Mouse (Mus musculus) CH12F3 (cell line): ENCODE data around the gene Trim29.

Experiments
- in situ Hi-C: fragments of 300-500 bp; cut with MboI; formaldehyde crosslinking; loops from 2 replicates; pipeline ENCODE4 v1.14.3; 2020; ENCODE audit warnings: low sequenced_read_pairs

The Trim29 gene

GRCm38 (mm10) chr9:43312190-43312589 lies 1.5 kb downstream of the Trim29 start:
- in situ Hi-C loops = no loop called here

DNA sequence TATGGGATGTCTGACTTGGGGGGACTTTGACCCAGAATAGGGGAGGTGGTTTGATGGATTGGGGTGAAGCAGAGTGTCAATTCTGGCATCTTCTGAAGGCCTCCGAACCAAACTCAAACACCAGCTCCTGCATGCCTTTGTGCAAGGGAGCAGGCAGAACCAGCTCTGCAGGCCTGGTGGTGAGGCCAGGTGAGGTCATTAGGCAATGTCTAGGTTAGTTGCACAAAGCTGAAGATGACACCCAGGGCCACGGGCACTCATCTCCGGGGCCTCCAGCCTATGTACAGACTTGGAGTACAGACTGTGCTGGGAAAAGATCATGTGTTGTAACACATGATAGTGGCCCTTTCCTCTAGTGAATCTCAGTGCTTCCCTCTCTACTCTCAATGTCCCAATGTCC lies 3.2 kb downstream of the Trim29 start:
- in situ Hi-C loops = no loop called here

DNA sequence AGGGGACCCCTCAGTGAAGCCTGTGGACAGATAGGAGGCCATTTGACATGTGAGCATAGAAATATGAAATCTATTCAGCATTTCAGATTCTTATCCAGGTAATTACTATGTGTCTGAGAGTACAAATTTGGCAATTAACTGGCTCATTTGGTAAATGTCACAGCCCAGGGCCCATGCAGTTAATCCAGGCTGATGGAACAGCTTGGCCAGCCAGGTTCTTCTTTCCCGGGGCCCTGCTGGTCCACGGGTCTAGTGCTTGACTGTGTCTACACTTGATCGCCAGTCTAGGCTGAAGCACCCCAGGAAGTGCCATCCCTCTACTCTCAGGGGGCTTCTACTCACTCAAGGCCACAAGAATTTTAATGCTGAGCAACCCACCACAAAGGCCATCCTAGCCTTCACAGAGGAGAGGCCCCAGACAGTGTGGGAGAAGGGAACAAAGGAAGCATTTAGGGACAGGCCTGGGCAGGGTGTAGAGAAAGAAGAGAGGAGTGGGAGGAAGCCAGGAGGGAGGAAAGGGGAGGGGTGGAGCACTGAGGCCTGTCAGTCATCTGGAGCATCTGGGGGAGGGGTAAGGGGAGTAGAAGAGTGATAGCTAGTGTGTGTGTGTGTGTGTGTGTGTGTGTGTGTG lies 4.8 kb downstream of the Trim29 start:
- in situ Hi-C loops = no loop called here

DNA sequence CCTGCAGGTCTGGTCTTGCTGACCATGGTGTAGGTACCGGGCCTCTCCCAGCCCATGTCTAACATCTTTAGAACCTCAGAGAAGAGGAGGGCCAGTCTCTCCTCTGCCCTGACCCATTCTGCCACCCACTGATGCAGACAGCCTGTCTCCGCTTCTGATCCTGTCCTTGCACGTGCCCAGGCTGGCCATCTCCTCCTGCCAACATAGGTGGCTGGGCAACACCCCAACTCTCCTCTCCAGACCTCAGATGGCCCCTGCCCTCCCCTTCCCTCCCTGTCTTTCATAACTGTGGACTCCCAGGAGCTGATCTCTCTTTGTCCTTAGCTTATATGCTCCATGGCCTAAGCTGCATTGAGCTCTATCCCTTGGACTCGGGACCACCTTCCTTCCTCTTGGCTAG lies 5.8 kb downstream of the Trim29 start:
- in situ Hi-C loops = no loop called here

GRCm38 (mm10) chr9:43318661-43319060 lies 8.0 kb downstream of the Trim29 start:
- in situ Hi-C loops = no loop called here

DNA sequence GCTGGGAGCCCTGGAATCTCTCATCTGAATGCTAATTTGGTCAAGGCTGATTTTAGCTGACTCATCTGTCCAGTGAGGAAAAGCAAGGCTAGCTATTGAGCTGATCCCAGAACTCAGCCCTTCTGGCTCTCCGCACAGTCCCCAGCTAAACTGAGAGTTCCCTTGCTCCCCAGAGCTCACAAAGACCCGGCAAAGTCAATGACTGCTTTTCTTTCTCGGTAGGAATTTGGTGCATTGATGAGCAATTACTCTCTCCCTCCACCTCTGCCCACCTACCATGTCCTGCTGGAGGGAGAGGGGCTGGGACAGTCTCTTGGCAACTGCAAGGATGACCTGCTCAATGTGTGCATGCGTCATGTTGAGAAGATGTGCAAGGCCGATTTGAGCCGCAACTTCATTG lies 11.3 kb downstream of the Trim29 start:
- in situ Hi-C loops = no loop called here

GRCm38 (mm10) chr9:43322666-43323065 lies 12.0 kb downstream of the Trim29 start:
- in situ Hi-C loops = no loop called here

DNA sequence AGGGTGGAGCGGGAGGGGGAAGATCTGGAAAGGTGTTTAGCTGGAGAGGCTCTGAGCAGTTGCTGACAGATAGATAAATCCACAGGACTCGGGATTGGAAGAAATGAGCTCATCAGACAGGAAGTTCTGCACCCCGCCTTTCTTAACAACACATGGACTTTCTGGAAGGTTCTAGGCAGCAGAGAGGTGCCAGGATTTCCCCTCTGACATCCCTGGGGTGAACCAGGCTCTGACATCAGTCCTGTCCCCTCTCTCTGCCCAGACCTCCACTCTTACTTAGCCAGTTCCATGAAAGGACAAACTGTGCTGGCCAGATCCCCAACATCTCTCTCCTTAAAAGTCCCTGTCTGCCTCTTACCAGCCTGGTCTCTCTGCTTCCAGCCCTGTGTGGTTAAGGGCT lies 14.8 kb downstream of the Trim29 start:
- in situ Hi-C loops = loop anchor here (25.0 kb wide), 1 partner anchor 512 kb away; no protein-coding TSS in a partner anchor

GRCm38 (mm10) chr9:43326015-43326631 lies 15.5 kb downstream of the Trim29 start:
- in situ Hi-C loops = loop anchor here (25.0 kb wide), 1 partner anchor 511 kb away; no protein-coding TSS in a partner anchor

GRCm38 (mm10) chr9:43327182-43328129 lies 16.8 kb downstream of the Trim29 start:
- in situ Hi-C loops = loop anchor here (25.0 kb wide), 1 partner anchor 510 kb away; no protein-coding TSS in a partner anchor

DNA sequence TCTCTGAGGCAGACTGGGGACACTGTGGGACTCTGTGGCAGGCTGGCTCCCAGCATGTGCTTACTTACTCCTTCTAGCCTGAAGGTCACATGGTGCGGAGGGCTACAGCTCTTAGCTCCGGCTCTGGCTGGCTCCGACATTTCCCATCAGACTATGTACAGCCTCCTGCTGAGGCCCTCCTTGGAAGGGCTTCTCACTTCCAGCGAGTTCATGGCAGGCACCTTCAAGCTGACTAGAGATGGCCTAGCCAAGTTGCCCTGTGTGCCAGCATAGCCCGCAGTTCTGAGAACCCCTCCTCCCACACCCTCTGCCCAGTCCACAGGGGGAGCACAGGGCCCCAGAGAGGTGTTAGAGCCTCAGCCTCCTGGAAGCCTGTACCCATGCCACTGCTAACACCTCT lies 19.8 kb downstream of the Trim29 start:
- in situ Hi-C loops = loop anchor here (25.0 kb wide), 1 partner anchor 507 kb away; no protein-coding TSS in a partner anchor

GRCm38 (mm10) chr9:43331476-43332471 lies 21.1 kb downstream of the Trim29 start:
- in situ Hi-C loops = loop anchor here (25.0 kb wide), 1 partner anchor 506 kb away; no protein-coding TSS in a partner anchor

- in situ Hi-C loops = loop anchor here (25.0 kb wide), 1 partner anchor 503 kb away; no protein-coding TSS in a partner anchor
These were observed 23.8 kb downstream of the Trim29 start for GRCm38 (mm10) chr9:43334476-43334875.

DNA sequence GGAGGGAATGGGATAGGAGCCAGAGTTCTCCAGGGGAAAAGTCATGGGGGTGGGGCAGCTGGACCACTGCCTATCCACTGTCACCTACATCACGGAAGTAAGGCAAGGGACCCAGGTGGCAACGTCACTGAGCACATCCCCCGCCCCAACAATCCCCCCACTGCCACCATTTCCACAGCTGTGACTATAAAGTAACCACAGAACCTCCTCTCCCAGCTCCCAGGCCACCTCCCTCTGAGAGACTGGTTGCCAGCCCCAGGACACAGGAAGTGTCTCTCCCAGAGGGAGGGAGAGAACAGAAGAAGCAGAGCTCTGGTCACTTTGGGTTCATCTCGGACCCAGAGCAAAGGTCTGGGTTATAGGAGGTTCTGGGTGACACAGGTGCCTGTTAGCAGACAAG lies 27.0 kb downstream of the Trim29 start:
- in situ Hi-C loops = loop anchor here (25.0 kb wide), 1 partner anchor 500 kb away; no protein-coding TSS in a partner anchor

GRCm38 (mm10) chr9:43338067-43338466 lies 27.4 kb downstream of the Trim29 start:
- in situ Hi-C loops = loop anchor here (25.0 kb wide), 1 partner anchor 499 kb away; no protein-coding TSS in a partner anchor

DNA sequence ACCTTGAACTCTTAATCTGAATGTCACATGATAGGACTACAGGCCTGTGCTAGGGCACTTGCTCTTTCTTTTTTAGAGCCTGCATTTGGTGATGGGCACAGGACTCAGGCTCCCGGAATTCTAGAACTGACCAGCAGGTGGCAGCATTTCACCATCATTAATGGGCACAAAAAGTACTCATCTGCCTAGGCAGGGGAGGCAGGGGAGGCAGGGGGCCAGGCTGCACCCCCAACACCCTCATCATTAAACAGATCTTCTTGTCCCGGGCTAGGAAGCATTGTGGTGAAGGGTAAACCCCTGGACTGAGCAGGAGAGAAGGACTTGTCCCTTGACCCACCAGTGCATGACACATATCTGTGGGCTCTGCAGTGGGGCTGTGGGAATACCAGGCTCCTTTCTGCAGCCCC lies 29.0 kb downstream of the Trim29 start:
- in situ Hi-C loops = loop anchor here (25.0 kb wide), 1 partner anchor 498 kb away; no protein-coding TSS in a partner anchor

GRCm38 (mm10) chr9:43350089-43350488 lies 39.4 kb downstream of the Trim29 start:
- in situ Hi-C loops = no loop called here

GRCm38 (mm10) chr9:43351015-43351414 lies 40.4 kb downstream of the Trim29 start:
- in situ Hi-C loops = no loop called here

- in situ Hi-C loops = no loop called here
These were observed 46.4 kb downstream of the Trim29 start for GRCm38 (mm10) chr9:43357011-43357410.
